Mouse (Mus musculus): ENCODE measurements at regions not wholly inside any gene's neighbourhood (a gene's known extent, or its start where the extent isn't known, plus 50 kb on each side); places are given as distances from the start of the nearest gene placed in this dataset.

GRCm38 (mm10) chr9:18210721-18211120, 81.2 kb upstream of the Chordc1 start:
- DNase-seq (ENCODE audit: low read depth) = no peak

DNA sequence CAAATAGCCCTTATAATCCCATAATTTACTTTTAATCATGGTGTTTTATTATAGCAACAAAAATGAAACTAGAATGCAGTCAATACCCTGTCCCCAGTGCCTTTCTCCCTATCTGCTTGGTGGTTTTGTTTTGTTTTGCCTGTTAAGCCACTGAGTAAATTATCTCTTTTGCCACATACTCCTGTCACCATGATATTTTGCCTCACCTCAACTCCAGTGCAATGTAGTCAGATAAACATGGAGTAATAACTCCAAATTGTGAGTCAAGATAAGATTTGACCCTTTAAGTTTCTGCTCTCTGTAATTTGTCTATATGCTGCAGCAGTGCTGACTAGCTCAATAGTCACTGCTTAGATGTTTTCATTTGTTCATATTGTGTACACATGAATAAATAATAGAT, 65.3 kb upstream of the Chordc1 start:
- no peak for DNase-seq (ENCODE audit: low read depth)

GRCm38 (mm10) chr9:18229933-18230332, 62.0 kb upstream of the Chordc1 start:
- DNase-seq (ENCODE audit: low read depth) = peak; percentile 39

Measured in NIH3T3 (cell line).